Mouse (Mus musculus) frontal cortex, postnatal 10 days (tissue): ENCODE results near the gene Fry.
"Not testable (repeated sequence)": the region's sequence is repeated elsewhere in the genome, so short reads cannot be mapped to it uniquely, and the experiment has no call there.

Source experiments
- DNase-seq, 2 experiments: peaks; one replicate each; pipeline ENCODE4 v3.0.0; 2022; ENCODE audit warnings: low spot score in 2 of 2, mixed read lengths in 1 of 2

The Fry gene

DNA sequence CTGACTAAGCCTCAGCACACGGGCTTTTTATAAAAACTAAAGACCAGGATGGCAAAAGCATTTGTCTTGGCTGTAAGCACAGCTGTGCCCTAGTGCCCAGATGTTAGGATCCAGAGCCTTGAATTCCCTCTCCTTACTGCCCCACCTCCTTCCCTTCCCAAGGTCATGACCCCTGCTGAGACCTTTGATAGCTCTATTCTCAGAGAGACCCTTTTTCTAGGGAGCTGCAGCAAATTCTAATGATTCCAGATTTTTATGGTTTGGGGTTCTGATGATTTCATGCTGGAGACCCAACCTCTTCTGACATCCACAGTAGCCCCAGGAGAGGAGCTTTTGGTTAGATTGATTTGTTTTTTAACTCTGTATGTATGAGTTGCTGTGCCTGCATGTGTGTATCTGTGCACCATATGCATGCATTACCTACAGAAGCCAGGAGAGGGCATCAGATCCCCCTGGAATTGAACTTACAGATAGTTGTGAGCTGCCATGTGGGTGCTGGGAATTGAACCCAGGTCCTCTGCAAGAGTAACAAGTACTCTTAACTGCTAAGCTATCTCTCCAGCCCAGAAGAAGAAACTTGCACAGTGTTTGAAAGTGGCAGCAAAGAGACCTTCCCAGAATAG, 333.7 kb downstream of the Fry start:
- DNase-seq: no peak

DNA sequence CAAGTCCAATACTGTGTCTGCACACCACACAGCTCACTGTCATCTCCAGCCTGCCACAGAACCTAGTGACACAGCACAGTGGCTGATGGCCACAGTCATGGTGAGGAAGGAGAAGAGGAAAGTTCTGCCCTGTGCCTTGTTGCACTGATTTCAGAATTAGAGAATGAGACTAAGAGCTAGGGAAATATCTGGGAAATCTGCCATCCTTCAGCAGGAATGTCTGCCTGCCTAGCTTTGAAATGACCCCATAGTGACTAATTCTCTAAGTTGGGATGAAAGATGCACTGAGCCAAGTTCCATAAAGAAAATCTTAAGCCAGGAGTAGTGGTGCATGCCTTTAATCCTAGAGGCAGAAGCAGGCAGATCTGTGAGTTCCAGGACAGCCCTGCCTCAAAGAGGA, 334.2 kb downstream of the Fry start:
- DNase-seq: no peak

DNA sequence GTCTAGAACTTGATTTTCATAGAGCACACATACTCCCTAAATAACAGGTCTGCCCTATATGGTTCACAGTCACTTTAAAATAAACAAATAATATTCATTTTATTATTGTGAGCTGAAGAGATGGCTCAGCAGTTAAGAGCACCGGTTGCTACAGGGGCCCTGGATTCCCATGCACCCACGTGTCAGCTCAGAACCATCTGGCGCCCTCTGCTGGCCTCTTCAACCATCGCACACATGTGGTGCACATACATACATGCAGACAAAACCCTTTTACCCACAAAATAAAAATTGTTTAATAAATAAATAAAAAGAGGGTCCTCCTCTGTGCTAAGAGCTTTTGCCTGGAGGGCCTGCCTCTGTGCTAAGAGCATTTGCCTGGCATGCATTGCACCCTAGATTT, 335.0 kb downstream of the Fry start:
- DNase-seq: no peak

DNA sequence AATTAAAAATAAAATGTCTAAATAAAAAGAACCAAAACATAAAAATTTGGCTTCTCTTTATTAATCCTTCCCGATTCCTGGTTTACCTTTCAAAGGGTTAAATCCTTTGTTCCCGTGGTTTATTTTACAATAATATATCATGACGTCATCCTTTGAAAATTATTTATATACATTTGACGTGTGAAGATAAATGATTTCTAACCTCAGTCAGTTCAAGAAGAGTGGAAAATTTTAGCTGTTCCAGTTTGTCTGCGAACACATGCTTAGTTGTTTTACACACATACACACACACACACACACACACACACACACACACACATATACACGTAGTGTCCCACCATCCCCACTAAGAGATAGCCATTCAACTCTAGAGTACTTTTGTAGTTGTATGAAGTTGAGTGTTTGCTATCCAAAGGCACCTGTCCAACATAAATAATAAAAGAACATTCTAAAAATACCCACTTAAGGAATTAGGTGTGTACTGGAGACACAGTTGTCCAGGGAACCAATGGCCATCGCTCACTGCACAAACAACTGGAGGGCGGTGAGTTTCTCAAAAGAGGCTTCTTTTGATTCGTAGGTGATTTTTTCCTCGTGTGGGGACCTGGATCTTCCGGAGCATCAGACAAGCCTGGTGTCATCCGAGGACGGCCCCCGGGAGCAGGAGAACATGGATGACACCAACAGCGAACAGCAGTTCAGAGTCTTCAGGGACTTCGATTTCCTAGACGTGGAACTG, 338.9 kb downstream of the Fry start:
- no peak for DNase-seq

DNA sequence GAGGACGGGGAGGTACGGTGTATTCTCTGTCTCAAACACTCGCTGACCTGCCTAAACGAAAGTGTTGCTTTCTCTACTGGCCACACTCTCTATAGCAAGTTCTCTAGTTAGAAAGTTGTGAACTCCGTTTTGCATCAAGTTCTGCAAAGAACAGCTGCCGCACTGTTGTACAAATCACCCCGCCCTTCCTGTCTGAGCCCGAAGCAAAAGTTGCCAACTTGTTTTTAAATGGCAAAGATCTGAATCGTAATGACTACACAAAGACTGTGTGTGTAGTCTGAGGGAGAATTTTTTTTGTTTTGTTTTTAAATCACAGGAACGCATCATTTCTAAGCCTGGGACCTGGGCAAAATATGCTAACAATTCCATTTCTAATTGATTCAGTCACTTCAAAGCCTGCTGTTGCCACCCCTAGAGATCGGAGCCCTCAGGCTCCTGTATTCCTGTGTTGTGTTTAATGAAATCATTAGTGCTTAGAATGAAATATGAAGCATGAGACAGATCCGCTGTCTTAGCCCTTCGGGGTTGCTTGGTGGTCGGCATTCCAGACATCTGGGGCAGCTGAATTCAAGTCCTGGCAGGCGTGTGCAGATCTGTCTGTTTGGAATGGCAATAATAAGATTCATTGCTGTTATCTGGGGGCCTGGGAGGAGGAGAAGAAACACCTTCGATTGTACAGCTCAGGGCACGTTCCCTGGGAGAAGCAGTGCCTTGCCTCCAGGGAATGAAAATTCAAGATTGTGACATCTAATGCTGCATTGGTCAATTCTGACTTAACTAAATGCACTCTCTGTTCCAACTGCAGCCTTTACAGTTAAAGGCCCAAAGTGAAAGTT, 339.7 kb downstream of the Fry start:
- DNase-seq: no peak

DNA sequence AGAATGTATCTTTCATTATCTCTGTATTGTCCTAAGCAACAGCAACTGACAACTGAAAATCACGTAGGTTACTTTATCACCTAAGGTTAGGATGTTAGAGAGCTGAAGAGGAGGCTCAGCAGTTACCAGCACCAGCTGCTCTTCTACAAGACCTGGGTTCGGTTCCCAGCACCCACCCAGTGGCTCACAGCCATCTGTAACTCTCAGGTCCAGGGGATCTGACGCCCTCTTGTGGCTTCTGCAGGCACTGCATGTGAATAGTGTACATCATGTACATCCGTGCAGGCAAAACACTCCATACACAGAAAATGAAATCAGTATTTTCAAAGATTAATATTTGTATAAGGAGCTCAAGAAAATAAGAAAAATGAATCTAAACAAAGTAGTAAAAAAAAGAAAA, 341.4 kb downstream of the Fry start:
- no peak for DNase-seq

DNA sequence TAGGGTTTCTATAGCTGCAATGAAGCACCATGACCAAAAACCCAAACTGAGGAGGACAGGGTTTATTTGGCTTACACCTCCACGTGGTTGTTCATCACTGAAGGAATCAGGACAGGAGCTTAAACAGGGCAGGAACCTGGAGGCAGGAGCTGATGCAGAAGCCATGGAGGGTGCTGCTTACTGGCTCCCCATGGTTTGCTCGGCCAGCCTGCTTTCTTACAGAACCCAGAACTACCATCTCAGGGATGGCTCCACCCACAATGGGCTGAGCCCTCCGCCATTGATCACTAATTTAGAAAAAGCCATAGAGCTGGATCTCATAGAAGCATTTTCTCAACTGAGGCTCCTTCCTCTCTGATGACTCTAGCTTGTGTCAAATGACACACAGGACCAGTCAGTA, 346.3 kb downstream of the Fry start:
- DNase-seq: no peak

DNA sequence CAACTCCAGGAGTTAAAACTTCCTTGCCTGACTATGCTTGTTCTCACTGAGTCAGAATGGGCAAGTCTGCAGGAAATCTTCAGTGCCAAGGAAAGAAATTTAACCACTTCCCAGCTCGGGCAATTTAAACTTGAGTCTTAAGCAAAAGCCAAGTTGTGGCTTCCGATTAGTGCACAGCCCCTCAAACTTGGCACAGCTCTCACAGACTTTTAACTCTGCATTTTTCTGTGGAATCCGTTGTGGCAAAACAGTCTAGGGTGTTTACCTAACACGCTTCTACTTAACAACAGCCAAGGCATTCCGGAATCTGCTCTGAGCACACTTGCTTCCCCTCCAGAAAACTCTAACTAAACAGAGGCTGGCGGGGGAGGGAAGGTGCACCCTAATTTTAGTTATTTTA, 346.8 kb downstream of the Fry start:
- no peak for DNase-seq

DNA sequence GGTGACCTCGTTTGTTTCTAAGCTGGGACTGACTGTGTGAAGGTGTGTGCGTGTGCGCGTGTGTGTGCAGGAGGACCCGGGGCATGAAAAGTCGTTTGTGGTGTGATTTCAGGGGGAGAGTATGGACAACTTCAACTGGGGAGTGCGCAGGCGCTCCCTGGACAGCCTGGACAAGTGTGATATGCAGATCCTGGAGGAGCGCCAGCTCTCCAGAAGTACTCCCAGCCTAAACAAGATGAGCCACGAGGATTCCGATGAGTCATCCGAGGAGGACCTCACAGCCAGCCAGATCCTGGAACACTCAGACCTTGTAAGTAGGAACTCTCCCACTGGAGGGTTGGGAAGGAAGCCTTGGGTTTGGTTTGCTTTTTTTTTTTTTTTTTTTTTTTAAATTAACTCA, 347.7 kb downstream of the Fry start:
- peak; percentile 55 to 65 for DNase-seq

DNA sequence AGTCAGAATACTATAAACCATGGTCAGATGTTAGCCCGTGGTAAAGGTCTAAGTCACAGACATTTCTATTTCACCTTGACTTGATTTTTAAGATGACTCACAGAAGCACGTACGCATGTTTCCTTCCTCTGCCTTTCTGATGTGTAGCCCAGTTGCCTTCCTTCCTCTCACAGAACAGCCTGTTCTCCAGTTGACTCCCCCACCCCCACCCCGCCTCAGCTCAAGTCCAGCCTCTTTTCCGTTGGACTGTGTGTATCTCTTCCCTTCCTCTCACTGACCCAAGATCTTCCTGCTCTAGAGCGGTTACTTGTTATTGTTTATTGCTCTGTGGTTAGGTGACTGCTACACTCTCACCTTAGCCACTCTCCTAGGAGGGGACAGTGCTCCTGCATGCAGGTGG, 350.0 kb downstream of the Fry start:
- DNase-seq: no peak

DNA sequence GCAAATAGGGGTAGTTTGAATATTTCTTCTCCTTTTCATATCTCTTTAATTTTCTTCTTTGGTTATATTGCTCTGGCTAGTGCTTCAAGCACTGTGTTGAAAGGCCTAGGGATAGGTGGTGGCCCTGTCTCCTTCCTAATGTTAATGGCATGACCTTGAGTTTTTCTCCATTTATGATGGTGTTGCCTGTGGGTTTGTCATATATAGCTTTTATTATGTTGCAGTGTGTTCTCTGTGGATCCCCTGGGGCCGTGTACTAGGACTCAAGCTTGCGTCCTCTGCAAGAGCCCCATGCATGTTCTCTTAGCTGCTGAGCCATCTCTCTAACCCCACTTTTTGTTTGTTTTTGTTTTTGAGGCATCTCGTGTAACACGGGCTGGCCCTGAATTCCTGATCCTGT, 358.9 kb downstream of the Fry start:
- DNase-seq: no peak

DNA sequence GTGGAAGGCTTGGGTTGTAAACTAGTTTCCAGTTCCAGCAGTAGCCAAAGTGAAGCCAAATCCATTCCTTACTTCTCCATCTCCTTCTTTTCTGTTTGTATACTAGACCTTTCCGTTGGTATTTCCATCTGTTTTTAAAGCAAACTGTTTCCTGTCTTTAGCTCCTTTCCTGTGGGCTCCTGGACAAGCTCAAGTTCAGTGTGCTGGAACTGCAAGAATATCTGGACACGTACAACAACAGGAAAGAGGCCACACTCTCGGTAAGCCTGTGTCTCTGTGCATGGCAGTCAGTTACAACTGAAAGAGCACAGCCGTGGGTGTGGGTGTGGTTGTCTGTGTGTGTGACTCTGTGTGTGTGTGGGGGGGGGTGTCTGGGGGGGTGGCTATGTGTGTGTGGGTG, 360.2 kb downstream of the Fry start:
- no peak for DNase-seq

DNA sequence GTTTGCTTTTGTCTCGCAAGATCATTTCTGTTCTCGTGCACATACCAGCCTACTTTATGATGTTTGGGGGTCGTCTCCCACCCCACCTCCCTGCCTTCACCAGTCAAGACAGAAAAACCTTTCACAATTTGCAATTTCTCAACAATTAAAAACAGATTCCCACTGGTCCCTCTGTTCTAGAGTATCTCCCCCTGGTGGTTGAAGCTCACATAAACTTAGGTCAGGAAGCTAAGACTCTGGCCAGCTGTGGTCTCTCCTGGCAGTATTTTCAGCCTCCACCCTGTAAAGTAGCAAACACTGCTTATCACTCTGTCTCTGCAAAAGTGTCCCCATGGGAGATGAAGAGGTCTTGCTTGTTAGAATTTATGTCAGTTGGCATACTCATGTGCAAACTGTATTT, 366.8 kb downstream of the Fry start:
- no peak for DNase-seq

DNA sequence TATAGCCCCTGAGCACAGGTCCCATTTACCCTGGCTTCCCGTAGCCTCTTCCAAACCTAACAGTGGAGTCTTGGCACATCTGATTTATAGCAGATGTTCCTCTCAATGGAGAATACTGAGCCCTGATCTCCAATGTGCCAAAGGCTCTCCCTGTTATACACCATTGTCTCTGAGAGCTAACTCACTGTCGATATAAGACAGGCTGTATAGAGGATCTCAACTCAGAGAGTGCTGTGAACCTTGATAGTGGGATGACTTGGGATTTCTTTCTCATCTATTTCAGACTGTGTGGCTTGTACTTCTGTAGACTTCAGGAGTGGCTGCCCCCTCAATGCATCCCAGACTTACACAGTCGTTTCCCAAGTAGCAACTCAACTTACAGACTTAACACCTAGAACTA, 371.8 kb downstream of the Fry start:
- no peak for DNase-seq

DNA sequence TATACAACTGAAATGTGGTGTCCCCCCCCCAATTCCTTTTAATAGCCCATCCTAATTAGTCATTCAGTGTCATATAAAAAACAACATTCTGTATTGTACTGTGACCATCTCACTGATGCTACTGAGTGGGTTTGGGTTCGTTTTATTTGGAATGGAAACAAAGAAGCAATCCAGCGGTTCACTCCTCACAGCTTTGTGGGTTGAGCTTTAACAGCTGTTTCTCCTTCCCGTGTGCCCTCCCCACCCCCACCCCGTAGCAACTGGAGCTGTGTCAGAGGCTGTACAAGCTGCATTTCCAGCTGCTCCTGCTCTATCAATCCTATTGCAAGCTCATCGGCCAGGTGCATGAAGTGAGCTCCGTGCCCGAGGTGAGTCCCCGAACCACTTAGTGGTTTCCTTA, 372.4 kb downstream of the Fry start:
- no peak for DNase-seq

DNA sequence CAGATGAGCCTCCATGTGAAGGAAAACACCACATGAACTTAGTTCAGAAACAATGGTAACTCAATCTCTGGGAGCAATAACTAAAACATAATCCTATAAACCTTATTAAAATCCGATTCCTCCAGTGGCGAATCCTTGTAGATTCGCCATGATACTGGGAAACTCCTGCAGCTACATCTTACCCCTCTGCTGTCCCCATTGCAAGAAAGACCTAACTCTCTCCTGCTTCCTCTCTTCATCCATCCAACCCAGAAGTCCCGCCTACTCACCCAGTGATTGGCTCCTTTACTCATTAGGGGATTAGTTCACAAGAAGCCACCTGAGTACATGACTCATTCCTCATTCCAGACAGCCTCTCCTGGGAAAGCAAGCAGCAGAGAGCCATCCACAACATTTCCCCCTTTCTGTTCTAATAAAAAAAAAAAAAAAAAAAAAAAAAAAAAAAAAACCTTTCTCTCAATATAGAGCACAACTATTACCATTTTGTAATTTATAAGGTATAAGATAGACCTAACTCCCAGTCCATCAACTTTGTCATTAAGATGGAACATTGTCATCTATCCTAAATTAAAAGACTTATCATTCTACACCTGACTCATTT, 373.2 kb downstream of the Fry start:
- DNase-seq: not testable (repeated sequence)

DNA sequence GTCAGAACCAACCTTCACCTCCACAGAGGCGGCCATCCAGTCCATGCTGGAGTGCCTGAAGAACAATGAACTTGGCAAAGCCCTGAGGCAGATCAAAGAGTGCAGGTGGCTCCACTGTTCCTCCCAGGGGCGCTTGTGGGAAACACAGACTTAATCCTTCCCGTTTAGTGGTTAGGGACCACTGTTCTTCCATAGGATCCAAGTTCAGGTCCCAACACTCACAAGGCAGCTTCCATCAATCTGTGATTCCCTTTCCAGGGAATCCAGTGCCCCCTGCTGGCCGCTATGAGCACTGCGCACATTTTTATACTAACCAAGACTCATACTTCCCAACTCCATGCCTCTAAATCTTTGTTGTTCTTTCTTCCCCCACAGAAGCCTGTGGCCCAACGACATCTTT, 377.3 kb downstream of the Fry start:
- peak in 1 of 2 experiments; percentile 19 for DNase-seq

DNA sequence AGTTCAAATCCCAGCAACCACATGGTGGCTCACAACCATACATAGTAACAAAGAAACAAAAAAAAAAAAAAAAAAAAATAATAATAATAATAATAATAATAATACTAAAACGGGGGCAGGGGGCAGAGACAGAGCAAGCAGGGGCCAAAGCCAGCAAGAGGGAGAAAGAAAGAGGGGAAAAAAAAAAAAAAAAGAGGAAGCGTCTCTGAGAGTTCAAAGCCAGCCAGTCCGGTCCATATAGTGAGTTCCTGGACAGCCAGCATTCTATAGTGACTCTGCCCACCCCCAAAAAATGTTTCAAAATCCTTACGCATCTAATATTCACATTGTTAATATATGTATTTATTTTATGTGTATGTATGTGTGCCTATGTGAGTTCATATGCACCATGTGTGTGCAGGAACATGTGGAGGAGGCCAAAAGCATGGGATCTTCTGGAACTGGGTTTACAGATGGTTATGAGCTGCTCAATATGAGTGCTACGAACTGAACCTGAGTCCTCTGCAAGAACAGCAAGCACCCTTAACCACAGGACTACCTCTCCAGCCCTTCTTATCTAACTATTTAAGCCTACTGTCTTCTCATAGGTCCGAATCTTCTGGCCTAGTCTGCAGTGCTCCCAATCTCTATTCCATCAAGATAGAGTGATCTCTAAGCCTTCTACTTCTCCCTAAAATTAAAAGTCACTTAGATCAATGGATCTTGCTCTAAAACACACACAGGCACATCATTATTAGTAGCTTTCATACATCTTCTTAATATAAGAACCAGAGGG, 392.2 kb downstream of the Fry start:
- no peak for DNase-seq

DNA sequence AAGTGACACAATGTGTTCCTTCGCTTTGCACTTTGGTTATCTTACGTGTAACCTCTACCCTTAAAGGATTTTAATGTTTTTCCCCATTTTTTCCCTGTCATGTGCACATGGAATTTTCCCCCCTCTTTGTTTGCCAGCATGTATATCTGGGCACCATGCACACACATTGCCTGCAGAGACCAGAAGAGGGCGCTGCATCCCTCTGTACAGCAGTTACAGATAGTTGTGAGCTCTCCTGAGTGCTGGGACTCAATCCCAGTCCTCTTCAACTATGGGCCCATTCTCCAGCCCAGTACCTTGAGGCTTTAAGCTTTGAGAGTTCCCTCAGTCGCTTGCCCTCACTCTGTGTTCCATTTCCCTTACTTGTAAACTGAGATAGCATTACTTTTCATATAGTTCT, 394.8 kb downstream of the Fry start:
- no peak for DNase-seq

DNA sequence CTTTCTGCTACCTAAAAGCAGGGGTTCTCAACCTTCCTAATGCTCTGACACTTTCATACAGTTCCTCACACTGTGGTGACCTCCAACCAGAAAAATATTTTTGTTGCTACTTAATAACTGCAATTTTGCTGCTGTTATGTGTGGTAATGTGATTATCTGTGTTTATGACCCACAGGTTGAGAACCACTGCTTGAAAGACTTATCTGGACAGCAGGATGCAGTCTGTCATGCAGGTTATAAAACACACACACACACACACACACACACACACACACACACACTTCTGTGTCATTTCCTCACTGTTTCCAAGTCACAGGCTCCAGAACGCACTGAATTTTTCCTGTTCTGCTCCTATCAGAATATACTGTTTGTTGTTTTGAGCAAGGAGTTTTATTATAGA, 395.6 kb downstream of the Fry start:
- DNase-seq: no peak

DNA sequence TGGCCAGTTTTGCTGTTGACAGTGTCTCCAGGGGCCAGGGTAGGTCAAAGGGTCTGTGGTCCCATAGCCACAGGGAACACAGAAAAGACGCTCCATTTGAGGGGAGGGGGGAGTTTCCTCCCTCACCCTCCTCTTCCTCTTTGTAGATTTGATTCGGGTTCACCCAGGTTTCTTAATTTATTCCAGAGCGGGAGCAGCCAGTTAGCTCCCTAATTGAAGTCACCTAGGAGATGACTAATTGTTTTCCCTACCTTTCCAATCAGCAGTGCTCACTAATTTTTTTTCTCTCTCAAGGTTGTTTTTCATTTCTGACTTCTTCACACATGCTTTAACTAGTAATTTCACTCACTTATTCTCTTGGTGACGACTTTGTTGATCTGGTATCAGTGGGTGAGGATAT, 399.6 kb downstream of the Fry start, which contains the start of gene Zar1l:
Zar1l (minus strand) TSS at position 101 of the 400 bp plus-strand sequence.
- DNase-seq: no peak

DNA sequence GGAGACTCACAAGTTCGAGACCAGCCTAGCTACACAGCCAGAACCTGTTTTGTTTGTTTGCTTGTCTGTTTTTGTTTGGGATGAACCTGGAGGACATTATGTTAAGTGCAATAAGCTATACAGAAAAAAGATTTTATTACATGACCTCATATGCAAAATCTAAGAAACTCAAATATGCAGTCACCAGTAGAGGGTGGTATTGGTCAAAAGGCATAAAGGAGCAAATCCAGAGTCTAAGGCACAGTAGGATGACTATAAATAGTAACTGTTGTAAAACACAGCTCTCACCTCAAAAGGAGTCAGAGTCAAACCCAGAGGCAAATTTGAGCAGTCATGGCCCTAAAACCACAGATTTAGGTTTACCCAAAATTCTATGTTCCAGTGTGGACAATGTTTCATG, 401.1 kb downstream of the Fry start:
- DNase-seq: no peak
